Mouse (Mus musculus) liver, postnatal 0 days (tissue): ENCODE data around the gene Sema7a. TPM values are rescaled to one million over a fixed set of nuclear protein-coding genes. Genes with fewer than 3 reads are reported as not detected.

Source experiments
- ATAC-seq: fragments of 200-750 bp; cut with Nextera tagmentation; 2 replicates; pipeline ENCODE4 v1.8.0; 2017; ENCODE audit warnings: mild to moderate bottlenecking, moderate library complexity
- DNase-seq: peaks from one replicate; pipeline ENCODE4 v3.0.0-alpha.2; 2016
- H3K27ac ChIP-seq: fragments of 300-500 bp; sonication (generic); 2 replicates; pipeline ENCODE4 v1.5.1; 2014; ENCODE audit warnings: antibody characterized with exemption, moderate library complexity, mild to moderate bottlenecking, low read depth
- H3K27me3 ChIP-seq: fragments of 300-500 bp; sonication (generic); 2 replicates; pipeline ENCODE4 v1.6.1; 2014; ENCODE audit warnings: low read length, control low read depth, mixed read lengths; ENCODE audit not compliant: insufficient read depth
- H3K36me3 ChIP-seq: fragments of 300-500 bp; sonication (generic); replicated peaks from 2 replicates; pipeline ENCODE4 v1.6.1; 2014; ENCODE audit warnings: mild to moderate bottlenecking, control low read depth, low read length, moderate library complexity, mixed read lengths; ENCODE audit not compliant: insufficient read depth
- H3K4me1 ChIP-seq: fragments of 300-500 bp; sonication (generic); 2 replicates; pipeline ENCODE4 v1.6.1; 2014; ENCODE audit warnings: antibody characterized with exemption, mild to moderate bottlenecking, control low read depth; ENCODE audit not compliant: insufficient read depth
- H3K4me2 ChIP-seq: fragments of 300-500 bp; sonication (generic); 2 replicates; pipeline ENCODE4 v1.6.1; 2014; ENCODE audit warnings: low read depth, mild to moderate bottlenecking, low read length, moderate library complexity, mixed read lengths
- H3K4me3 ChIP-seq: fragments of 300-500 bp; sonication (generic); 2 replicates; pipeline ENCODE4 v1.5.1; 2014; ENCODE audit warnings: low read depth, low read length
- H3K9ac ChIP-seq: fragments of 300-500 bp; sonication (generic); replicated peaks from 2 replicates; pipeline ENCODE4 v1.6.1; 2014; ENCODE audit warnings: mild to moderate bottlenecking, moderate library complexity
- H3K9me3 ChIP-seq: fragments of 300-500 bp; sonication (generic); 2 replicates; pipeline ENCODE4 v1.6.1; 2016; ENCODE audit warnings: mild to moderate bottlenecking, control low read depth, low read length, mixed read lengths
- CTCF ChIP-seq: sonication (generic); IDR thresholded peaks from 2 replicates; pipeline ENCODE4 v1.5.1; 2016; ENCODE audit warnings: antibody characterized with exemption, low read depth
- EP300 ChIP-seq: IDR thresholded peaks from 2 replicates; pipeline ENCODE4 v1.6.1; 2016; ENCODE audit warnings: antibody characterized with exemption, low read depth, mild to moderate bottlenecking
- WGBS: fragments of 180-500 bp; shearing (Covaris S2); extraction: QIAGEN DNeasy Blood & Tissue Kit; methylation state at CpG from one replicate; pipeline ENCODE4 v1.1.7; 2014; ENCODE audit not compliant: insufficient replicate concordance; 5-methylcytosine and 5-hydroxymethylcytosine counted together
- polyA plus RNA-seq: library from polyadenylated mRNA; unstranded; fragments of >200 nt; fragmentation: Nextera tagmentation; extraction: Ambion mirVana; gene quantifications from 2 replicates; pipeline ENCODE4 v1.2.1, GENCODE M21; 2015

Sema7a gene
- polyA plus RNA-seq, 1 experiment from 2014 or later, result not detected

DNA sequence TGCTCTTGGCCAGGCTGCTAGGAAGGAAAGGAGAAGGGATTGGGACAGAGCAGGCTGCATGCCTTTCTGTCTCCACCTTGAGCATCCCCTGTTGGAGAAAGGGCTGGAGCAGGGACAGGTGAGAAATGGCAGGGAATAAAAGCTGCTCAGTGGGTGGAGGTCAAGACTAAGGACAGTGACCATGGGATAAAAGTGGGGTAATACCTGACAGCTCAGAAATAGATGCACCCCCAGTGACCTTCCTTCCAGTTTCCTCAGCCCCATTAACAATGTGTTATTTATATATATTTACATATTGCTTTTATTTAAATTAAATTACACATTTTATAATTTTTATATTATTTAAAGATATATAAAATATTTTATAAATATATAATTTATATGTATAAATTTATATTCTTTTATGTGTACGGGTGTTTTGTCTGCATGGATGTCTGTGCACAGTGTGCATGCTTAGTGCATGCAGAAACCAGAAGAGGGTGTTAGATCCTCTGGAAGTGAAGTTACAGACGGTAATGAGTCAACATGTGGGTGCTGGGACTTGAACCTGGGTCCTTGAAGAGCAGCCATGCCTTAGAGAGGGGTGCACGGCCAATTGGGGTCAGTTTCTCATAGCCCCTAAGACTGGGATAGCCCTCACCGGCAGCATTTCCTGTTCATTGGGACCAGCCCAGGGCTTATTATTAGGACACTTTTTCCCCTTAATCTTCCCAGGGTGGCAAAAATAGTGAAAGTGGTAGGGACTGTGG is 23.5 kb downstream of the Sema7a start:
- no peak for ATAC-seq
- 70% methylated on average over 4 of the region's 4 CpGs for WGBS
- Histone ChIP-seq H3K27ac (no peak overlapping the region), H3K27me3 (no peaks in the 10 kb centered on the region), H3K4me3 (no peak overlapping the region), H3K4me2 (no peak overlapping the region), H3K9me3 (no peaks in the 10 kb centered on the region), H3K4me1 (peaks cover 3% of the 10 kb centered on the region), H3K36me3 (no peaks in the 10 kb centered on the region), H3K9ac (no peak overlapping the region)
- TF ChIP-seq CTCF (no peak), EP300 (no peak)
- DNase-seq, result no peak

DNA sequence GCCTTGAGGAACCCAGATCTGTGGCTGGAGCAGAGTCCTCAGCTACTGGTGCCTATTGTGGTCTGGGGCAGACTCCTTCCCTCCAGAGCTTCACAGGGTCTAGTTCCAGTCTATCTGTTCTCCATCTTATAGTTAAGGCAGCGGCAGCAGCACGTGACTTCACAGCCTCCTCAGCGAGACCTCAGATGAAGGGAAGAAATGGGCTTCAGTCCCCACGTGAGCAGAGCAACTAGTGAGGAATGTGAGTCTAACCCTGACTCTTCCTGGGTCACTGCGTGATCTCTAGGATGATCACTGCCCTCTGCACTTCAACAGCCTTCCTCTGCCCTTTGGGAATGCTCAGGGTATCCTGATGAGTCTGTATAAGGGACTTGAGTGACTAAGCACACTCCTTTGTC is 24.1 kb downstream of the Sema7a start:
- Histone ChIP-seq H3K9me3 (no peaks in the 10 kb centered on the region), H3K9ac (no peak overlapping the region), H3K4me1 (peaks cover 8% of the 10 kb centered on the region), H3K27me3 (no peaks in the 10 kb centered on the region), H3K36me3 (no peaks in the 10 kb centered on the region), H3K4me2 (no peak overlapping the region), H3K4me3 (no peak overlapping the region), H3K27ac (no peak overlapping the region)
- ATAC-seq (no peak), DNase-seq (no peak)
- TF ChIP-seq CTCF (no peak), EP300 (no peak)
- 79% methylated on average over 5 of the region's 5 CpGs for WGBS

DNA sequence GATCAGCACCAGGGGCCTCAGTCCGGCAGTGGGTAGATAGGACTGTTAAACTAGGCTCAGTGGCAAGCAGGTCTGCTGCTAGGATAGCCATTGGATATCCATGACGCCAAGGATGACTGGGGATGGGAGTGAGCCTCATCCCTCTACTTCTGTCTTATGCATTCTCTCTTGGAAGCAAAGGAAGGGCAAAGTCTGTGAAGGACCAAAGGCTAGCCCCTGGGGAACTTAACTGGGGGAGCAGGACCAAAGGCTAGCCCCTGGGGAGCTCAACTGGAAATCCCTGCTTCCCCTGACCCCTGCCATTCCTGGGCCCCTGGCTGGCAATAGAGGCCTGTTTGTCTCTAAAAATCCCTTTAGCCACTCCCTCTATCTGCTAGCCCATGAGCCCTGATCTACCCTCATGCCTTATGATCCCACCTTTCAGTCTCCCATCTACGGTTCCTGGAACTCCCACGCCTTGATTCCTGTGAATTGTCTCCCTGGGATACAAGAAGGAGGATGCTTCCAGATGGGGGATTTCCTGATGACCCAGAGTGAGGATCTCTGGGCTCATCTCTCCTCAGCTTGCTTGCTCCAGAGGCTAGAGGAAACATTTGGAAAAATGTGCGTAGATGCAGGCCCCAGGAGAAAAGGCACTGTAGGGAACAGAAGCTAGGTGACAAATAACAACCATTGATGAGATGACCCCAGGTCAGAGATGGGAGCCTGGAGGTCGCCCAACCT is 24.8 kb downstream of the Sema7a start:
- ATAC-seq (no peak), DNase-seq (no peak)
- 78% methylated on average over 6 of the region's 6 CpGs for WGBS
- H3K27ac ChIP-seq, result no peak overlapping the region
- no peaks in the 10 kb centered on the region for H3K9me3 ChIP-seq
- H3K9ac ChIP-seq, result no peak overlapping the region
- no peak overlapping the region for H3K4me3 ChIP-seq
- no peaks in the 10 kb centered on the region for H3K36me3 ChIP-seq
- no peaks in the 10 kb centered on the region for H3K27me3 ChIP-seq
- TF ChIP-seq CTCF (no peak), EP300 (no peak)
- no peak overlapping the region for H3K4me2 ChIP-seq
- H3K4me1 ChIP-seq, result peaks cover 8% of the 10 kb centered on the region

DNA sequence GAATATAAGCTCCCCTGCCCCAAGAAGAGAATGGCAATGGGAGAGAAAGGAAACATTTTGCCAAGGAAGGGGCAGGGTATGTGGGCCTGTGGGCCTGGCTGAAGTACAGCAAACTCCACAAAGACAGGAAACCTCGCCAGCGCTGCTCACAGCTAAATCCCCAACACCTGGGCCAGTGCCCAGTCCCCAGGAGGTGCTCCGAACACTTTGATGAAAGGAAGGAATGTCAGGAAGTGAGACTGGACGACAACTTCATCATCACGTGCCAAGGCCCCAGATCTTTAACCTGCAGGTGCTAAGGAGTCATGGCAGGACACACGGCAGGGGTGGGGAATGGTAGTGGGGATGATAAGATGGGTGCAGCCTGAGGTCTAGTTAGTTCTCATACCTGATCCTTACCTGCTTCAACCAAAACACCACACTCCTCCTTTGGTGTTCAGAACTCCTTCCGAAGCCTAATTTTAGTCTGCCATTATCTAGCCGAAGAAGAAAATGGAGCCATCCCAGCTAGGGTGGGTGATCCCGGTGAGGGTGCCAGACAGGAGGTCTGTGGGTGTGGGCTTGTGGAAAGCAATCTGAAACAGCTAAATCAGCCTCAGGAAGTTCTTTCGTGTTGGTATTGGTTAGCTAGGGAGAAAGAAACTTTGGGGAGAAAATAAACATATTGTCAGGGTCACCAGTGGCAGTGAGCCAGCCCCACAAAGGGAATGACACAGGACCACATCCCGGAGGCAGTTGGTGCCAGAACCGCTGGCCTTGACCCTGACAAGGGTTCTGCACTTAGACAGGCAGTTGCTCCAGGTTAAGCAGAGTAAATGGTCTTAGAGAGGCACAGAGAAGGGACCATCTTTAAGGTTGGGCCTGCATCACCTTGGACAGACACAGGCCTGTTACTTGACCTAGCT is 25.6 kb downstream of the Sema7a start:
- Histone ChIP-seq H3K36me3 (no peaks in the 10 kb centered on the region), H3K4me2 (no peak overlapping the region), H3K27ac (no peak overlapping the region), H3K4me3 (no peak overlapping the region), H3K9me3 (no peaks in the 10 kb centered on the region), H3K9ac (no peak overlapping the region), H3K4me1 (peaks cover 8% of the 10 kb centered on the region), H3K27me3 (no peaks in the 10 kb centered on the region)
- TF ChIP-seq CTCF (no peak), EP300 (no peak)
- DNase-seq (no peak), ATAC-seq (no peak)
- 67% methylated on average over 12 of the region's 12 CpGs for WGBS

DNA sequence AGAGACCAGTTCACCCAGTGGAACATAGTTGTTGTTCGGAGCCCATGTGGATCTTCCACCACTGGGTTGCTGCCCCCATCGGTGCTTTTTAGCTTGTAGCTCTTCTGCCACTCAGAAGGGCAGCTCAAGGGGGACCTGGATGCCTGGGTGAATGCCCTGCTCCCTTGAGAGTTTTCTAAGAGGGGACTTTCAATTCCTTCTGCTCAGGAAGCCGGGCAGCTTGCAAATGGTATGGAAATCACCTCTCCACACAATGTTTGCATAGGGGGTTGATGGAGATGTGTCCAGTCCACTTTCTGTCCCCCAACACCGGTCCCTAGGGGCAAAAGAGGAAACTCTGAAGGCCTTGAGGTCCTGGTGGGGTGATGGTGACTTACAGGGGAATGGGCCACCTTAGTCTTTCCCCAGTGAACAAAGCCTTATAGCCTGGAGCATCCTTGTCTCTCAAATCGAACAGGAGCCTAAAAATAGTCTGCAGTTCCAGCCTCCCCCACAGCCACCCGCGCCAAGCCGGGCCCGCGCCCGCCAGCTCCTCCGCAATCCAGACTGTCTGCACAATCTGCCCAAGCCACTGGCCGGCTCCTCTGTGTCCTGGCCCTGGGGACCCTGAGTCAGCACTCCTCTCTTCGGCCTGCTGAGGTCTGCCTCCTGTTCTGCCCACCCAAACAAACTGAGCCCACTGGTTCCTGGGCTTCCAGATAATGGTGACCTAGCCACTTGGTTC is 27.5 kb downstream of the Sema7a start:
- no peaks in the 10 kb centered on the region for H3K9me3 ChIP-seq
- H3K4me3 ChIP-seq, result no peak overlapping the region
- H3K36me3 ChIP-seq, result no peaks in the 10 kb centered on the region
- DNase-seq, result no peak
- no peak overlapping the region for H3K27ac ChIP-seq
- no peak overlapping the region for H3K4me2 ChIP-seq
- WGBS, result 67% methylated on average over 14 of the region's 14 CpGs
- H3K4me1 ChIP-seq, result peaks cover 18% of the 10 kb centered on the region
- H3K9ac ChIP-seq, result no peak overlapping the region
- no peaks in the 10 kb centered on the region for H3K27me3 ChIP-seq
- ATAC-seq, result no peak
- TF ChIP-seq EP300 (no peak), CTCF (no peak)
